Mouse (Mus musculus): Measurements from ENCODE around the gene Tdrkh. TPM values are rescaled to one million over a fixed set of nuclear protein-coding genes. Genes with fewer than 3 reads are reported as not detected.

Tdrkh gene
- polyA plus RNA-seq, 1 experiment from 2014 or later: 16.0 TPM

GRCm38 (mm10) chr3:94399663-94400310, 13.3 kb upstream of the Tdrkh start:
- Histone ChIP-seq H3K27ac (no peak overlapping the region), H3K4me3 (ENCODE audit: inconsistent target) (no peak overlapping the region), H3K36me3 (ENCODE audit: inconsistent target) (no peaks in the 10 kb centered on the region), H3K79me2 (ENCODE audit: inconsistent target) (no peaks in the 10 kb centered on the region)
- WGBS (ENCODE audit: missing documents): 57% methylated on average over 5 of the region's 5 CpGs

GRCm38 (mm10) chr3:94402451-94402850, 10.6 kb upstream of the Tdrkh start:
- Histone ChIP-seq H3K36me3 (ENCODE audit: inconsistent target) (no peaks in the 10 kb centered on the region), H3K27ac (no peak overlapping the region), H3K79me2 (ENCODE audit: inconsistent target) (no peaks in the 10 kb centered on the region), H3K4me3 (ENCODE audit: inconsistent target) (no peak overlapping the region)
- WGBS (ENCODE audit: missing documents): 80% methylated on average over 8 of the region's 8 CpGs

GRCm38 (mm10) chr3:94404366-94405054, 8.6 kb upstream of the Tdrkh start:
- H3K4me3 ChIP-seq (ENCODE audit: inconsistent target): no peak overlapping the region
- WGBS (ENCODE audit: missing documents): 49% methylated on average over 7 of the region's 7 CpGs
- H3K79me2 ChIP-seq (ENCODE audit: inconsistent target): no peaks in the 10 kb centered on the region
- H3K36me3 ChIP-seq (ENCODE audit: inconsistent target): no peaks in the 10 kb centered on the region
- no peak overlapping the region for H3K27ac ChIP-seq

- Histone ChIP-seq H3K4me3 (ENCODE audit: inconsistent target) (no peak overlapping the region), H3K79me2 (ENCODE audit: inconsistent target) (no peaks in the 10 kb centered on the region), H3K27ac (no peak overlapping the region), H3K36me3 (ENCODE audit: inconsistent target) (no peaks in the 10 kb centered on the region)
- 95% methylated on average over 4 of the region's 4 CpGs for WGBS (ENCODE audit: missing documents)
These were observed 7.5 kb upstream of the Tdrkh start for GRCm38 (mm10) chr3:94405561-94405960.

GRCm38 (mm10) chr3:94412530-94412929, 543 bp upstream of the Tdrkh start:
- Histone ChIP-seq H3K27ac (no peak overlapping the region), H3K4me3 (ENCODE audit: inconsistent target) (peak overlapping the region; percentile 50), H3K36me3 (ENCODE audit: inconsistent target) (no peaks in the 10 kb centered on the region), H3K79me2 (ENCODE audit: inconsistent target) (no peaks in the 10 kb centered on the region)
- WGBS (ENCODE audit: missing documents): 8% methylated on average over 25 of the region's 25 CpGs

GRCm38 (mm10) chr3:94430980-94431379, 17.9 kb downstream of the Tdrkh start:
- H3K27ac ChIP-seq: no peak overlapping the region
- WGBS (ENCODE audit: missing documents): 12% methylated on average over 2 of the region's 2 CpGs
- no peaks in the 10 kb centered on the region for H3K36me3 ChIP-seq (ENCODE audit: inconsistent target)
- H3K79me2 ChIP-seq (ENCODE audit: inconsistent target): no peaks in the 10 kb centered on the region
- H3K4me3 ChIP-seq (ENCODE audit: inconsistent target): no peak overlapping the region

- Histone ChIP-seq H3K79me2 (ENCODE audit: inconsistent target) (no peaks in the 10 kb centered on the region), H3K27ac (no peak overlapping the region), H3K36me3 (ENCODE audit: inconsistent target) (no peaks in the 10 kb centered on the region), H3K4me3 (ENCODE audit: inconsistent target) (no peak overlapping the region)
- WGBS (ENCODE audit: missing documents): 92% methylated on average over 2 of the region's 2 CpGs
These were observed 21.2 kb downstream of the Tdrkh start for GRCm38 (mm10) chr3:94434305-94434704.

GRCm38 (mm10) chr3:94436420-94436819, 23.3 kb downstream of the Tdrkh start:
- 92% methylated on average over 9 of the region's 9 CpGs for WGBS (ENCODE audit: missing documents)

GRCm38 (mm10) chr3:94441182-94441581, 28.1 kb downstream of the Tdrkh start:
- H3K27ac ChIP-seq: no peak overlapping the region
- H3K79me2 ChIP-seq (ENCODE audit: inconsistent target): peaks cover 16% of the 10 kb centered on the region
- H3K4me3 ChIP-seq (ENCODE audit: inconsistent target): no peak overlapping the region
- 58% methylated on average over 3 of the region's 3 CpGs for whole genome bisulfite sequencing (ENCODE audit: missing documents)
- peaks cover 11% of the 10 kb centered on the region; the same call in 1 of the 2 replicates for H3K36me3 ChIP-seq (ENCODE audit: inconsistent target)

More at GRCm38 (mm10) chr3:94436420-94436819, 23.3 kb downstream of the Tdrkh start:
- Histone ChIP-seq H3K36me3 (ENCODE audit: inconsistent target) (no peaks in the 10 kb centered on the region), H3K4me3 (ENCODE audit: inconsistent target) (no peak overlapping the region), H3K27ac (no peak overlapping the region), H3K79me2 (ENCODE audit: inconsistent target) (no peaks in the 10 kb centered on the region)

- peaks cover 30% of the 10 kb centered on the region for H3K36me3 ChIP-seq (ENCODE audit: inconsistent target)
- H3K79me2 ChIP-seq (ENCODE audit: inconsistent target): peaks cover 16% of the 10 kb centered on the region
- peak within 1 kb of the TSS; percentile 52 for H3K27ac ChIP-seq
- under 1% methylated on average over 38 of the region's 39 CpGs for WGBS (ENCODE audit: missing documents)
- H3K4me3 ChIP-seq (ENCODE audit: inconsistent target): peak within 1 kb of the TSS; percentile 79
These were observed 30.0 kb downstream of the Tdrkh start, which contains the start of gene Mrpl9 for GRCm38 (mm10) chr3:94442951-94443596. Gene Mrpl9 (plus strand): TSS chr3:94443318.

- under 1% methylated on average over 24 of the region's 24 CpGs for WGBS (ENCODE audit: missing documents)
- Histone ChIP-seq H3K36me3 (ENCODE audit: inconsistent target) (peaks cover 32% of the 10 kb centered on the region), H3K4me3 (ENCODE audit: inconsistent target) (peak within 1 kb of the TSS; percentile 79), H3K27ac (peak within 1 kb of the TSS; percentile 52), H3K79me2 (ENCODE audit: inconsistent target) (peaks cover 16% of the 10 kb centered on the region)
These were observed 30.5 kb downstream of the Tdrkh start, which contains the start of gene Oaz3 for GRCm38 (mm10) chr3:94443597-94443964. Gene Oaz3 (minus strand): TSS chr3:94443915.

GRCm38 (mm10) chr3:94449377-94449776, 36.3 kb downstream of the Tdrkh start:
- Histone ChIP-seq H3K36me3 (ENCODE audit: inconsistent target) (peaks cover 32% of the 10 kb centered on the region), H3K27ac (no peak overlapping the region)
- 97% methylated on average over 2 of the region's 2 CpGs for WGBS (ENCODE audit: missing documents)

GRCm38 (mm10) chr3:94456529-94457000, 43.5 kb downstream of the Tdrkh start:
- Histone ChIP-seq H3K27ac (no peak overlapping the region), H3K4me3 (ENCODE audit: inconsistent target) (no peak overlapping the region)
- WGBS (ENCODE audit: missing documents): 2% methylated on average over 12 of the region's 12 CpGs

More at GRCm38 (mm10) chr3:94449377-94449776, 36.3 kb downstream of the Tdrkh start:
- no peak overlapping the region for H3K4me3 ChIP-seq (ENCODE audit: inconsistent target)
- H3K79me2 ChIP-seq (ENCODE audit: inconsistent target): peaks cover 4% of the 10 kb centered on the region

GRCm38 (mm10) chr3:94457055-94457454, 44.0 kb downstream of the Tdrkh start:
- Histone ChIP-seq H3K4me3 (ENCODE audit: inconsistent target) (no peak overlapping the region), H3K27ac (no peak overlapping the region), H3K79me2 (ENCODE audit: inconsistent target) (no peaks in the 10 kb centered on the region), H3K36me3 (ENCODE audit: inconsistent target) (no peaks in the 10 kb centered on the region)
- WGBS (ENCODE audit: missing documents): 81% methylated on average over 3 of the region's 3 CpGs

More at GRCm38 (mm10) chr3:94456529-94457000, 43.5 kb downstream of the Tdrkh start:
- Histone ChIP-seq H3K36me3 (ENCODE audit: inconsistent target) (no peaks in the 10 kb centered on the region), H3K79me2 (ENCODE audit: inconsistent target) (no peaks in the 10 kb centered on the region)

- Histone ChIP-seq H3K79me2 (ENCODE audit: inconsistent target) (no peaks in the 10 kb centered on the region), H3K4me3 (ENCODE audit: inconsistent target) (no peak overlapping the region), H3K27ac (no peak overlapping the region), H3K36me3 (ENCODE audit: inconsistent target) (no peaks in the 10 kb centered on the region)
- 100% methylated on average over 2 of the region's 2 CpGs for WGBS (ENCODE audit: missing documents)
These were observed 46.8 kb downstream of the Tdrkh start for GRCm38 (mm10) chr3:94459834-94460233.

Measured in macrophage (primary cell).